Mouse (Mus musculus): Measurements from ENCODE around the gene Oog2. TPM values are rescaled to one million over a fixed set of nuclear protein-coding genes. Genes with fewer than 3 reads are reported as not detected.
"Not testable (repeated sequence)": the region's sequence is repeated elsewhere in the genome, so short reads cannot be mapped to it uniquely, and the experiment has no call there.

Gene Oog2
- not detected in 2 replicates for polyA plus RNA-seq (2012; rRNA removed)
- polyA plus RNA-seq (2014; fragmentation: Nextera tagmentation; extraction: Ambion mirVana), result not detected in 2 replicates

DNA sequence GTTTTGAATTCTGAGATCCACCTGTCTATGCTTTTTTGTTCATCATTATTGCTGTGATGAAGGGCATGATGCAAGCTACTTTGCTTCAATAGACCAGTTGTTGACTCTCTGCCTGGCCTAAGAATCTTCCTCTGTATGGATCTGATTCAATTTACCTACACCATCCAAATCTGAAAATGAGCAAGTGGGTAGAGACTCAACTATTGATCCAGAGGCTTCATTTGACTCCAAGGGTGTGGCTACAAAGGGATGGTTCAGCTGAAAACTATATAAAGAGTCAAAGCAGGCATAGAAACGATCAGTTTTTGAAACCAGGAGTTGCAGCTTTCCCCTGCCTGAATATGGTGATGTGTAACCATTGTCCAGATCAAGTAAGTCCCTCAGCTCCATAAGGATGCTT is at the start of gene Oog2:
Gene Oog2 (plus strand): TSS at position 301 of the 400 bp plus-strand sequence.
- Histone ChIP-seq H3K27me3 (ENCODE audit: control insufficient read depth, insufficient read depth, low read length) (no peaks in the 10 kb centered on the region), H3K4me2 (replicated peaks; ENCODE audit: low read depth, low read length, severe bottlenecking) (no peak within 1 kb of the TSS), H3K4me1 (ENCODE audit: control insufficient read depth, insufficient read depth, low read length) (no peaks in the 10 kb centered on the region), H3K27ac (replicated peaks; ENCODE audit: low read depth, low read length) (no peak within 1 kb of the TSS), H3K9me3 (ENCODE audit: control insufficient read depth, low read length) (no peaks in the 10 kb centered on the region), H3K4me3 (replicated peaks; ENCODE audit: low read length) (no peak within 1 kb of the TSS), H3K36me3 (ENCODE audit: control insufficient read depth, insufficient read depth, low read length) (no peaks in the 10 kb centered on the region), H3K9ac (ENCODE audit: low read depth, low read length, severe bottlenecking) (no peak within 1 kb of the TSS)
- no peak for ATAC-seq (ENCODE audit: low FRiP score, low read depth)
- WGBS, result 43% methylated on average over 1 of the region's 1 CpGs
- TF ChIP-seq POLR2A (IDR thresholded peaks at IDR 0.05; ENCODE audit: borderline replicate concordance, extremely low read depth, insufficient read depth, insufficient read length), result no peak
- DNase-seq (ENCODE audit: low spot score), result no peak

DNA sequence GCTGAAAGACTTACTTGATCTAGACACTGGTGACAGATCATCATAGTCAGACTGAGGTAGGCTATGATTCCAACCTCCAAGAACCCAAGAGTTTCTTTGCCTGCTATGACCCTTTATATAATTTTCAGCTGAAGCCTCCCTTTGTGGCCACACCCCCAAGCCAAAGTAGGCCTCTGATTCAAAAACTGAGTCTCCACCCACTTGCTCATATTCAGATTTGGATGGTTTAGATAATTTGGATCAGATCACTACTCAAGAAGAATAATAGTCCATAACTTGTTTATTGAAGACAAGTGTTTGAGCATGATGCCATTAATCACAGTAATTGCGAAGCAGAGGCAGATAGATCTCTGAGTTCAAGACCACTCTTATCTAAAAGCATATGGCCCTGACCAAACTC is 28.0 kb upstream of the Oog2 start, which contains the start of gene Oog3:
Gene Oog3 (minus strand): TSS at position 101 of the 400 bp plus-strand sequence.
- peaks cover 15% of the 10 kb centered on the region for H3K9me3 ChIP-seq (ENCODE audit: control insufficient read depth, low read length)
- H3K27ac ChIP-seq (replicated peaks; ENCODE audit: low read depth, low read length), result no peak within 1 kb of the TSS
- TF ChIP-seq POLR2A (IDR thresholded peaks at IDR 0.05; ENCODE audit: borderline replicate concordance, extremely low read depth, insufficient read depth, insufficient read length), result no peak
- H3K4me2 ChIP-seq (replicated peaks; ENCODE audit: low read depth, low read length, severe bottlenecking), result no peak within 1 kb of the TSS
- no peaks in the 10 kb centered on the region for H3K36me3 ChIP-seq (ENCODE audit: control insufficient read depth, insufficient read depth, low read length)
- no peak within 1 kb of the TSS for H3K4me3 ChIP-seq (replicated peaks; ENCODE audit: low read length)
- H3K4me1 ChIP-seq (ENCODE audit: control insufficient read depth, insufficient read depth, low read length), result no peaks in the 10 kb centered on the region
- ATAC-seq (ENCODE audit: low FRiP score, low read depth), result no peak
- DNase-seq (ENCODE audit: low spot score), result no peak
- WGBS, result 86% methylated on average over 1 of the region's 1 CpGs
- H3K9ac ChIP-seq (ENCODE audit: low read depth, low read length, severe bottlenecking), result no peak within 1 kb of the TSS
- H3K27me3 ChIP-seq (ENCODE audit: control insufficient read depth, insufficient read depth, low read length), result no peaks in the 10 kb centered on the region

DNA sequence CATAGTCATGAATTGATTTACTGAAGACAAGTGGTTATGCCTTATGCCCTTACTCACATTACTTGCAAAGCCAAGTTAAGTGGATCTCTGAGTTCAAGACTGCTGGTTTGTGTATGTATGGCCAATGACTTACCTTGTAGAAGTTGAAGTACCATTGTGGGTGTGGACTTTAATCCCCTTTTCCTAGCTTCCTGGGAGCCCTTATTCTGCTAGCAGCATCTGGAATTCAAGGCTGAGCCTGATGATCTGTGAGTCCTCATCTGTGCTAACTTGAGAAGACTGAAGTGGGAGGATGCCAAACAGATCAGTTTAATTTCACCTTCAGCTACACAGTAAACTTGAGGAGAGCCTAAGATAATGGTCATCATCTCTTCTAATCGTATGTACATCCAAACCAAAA is 22.7 kb downstream of the Oog2 start, which contains the start of gene C87977:
Gene C87977 (minus strand): TSS at position 101 of the 400 bp plus-strand sequence.
- H3K4me3 ChIP-seq (replicated peaks; ENCODE audit: low read length); H3K27me3 ChIP-seq (ENCODE audit: control insufficient read depth, insufficient read depth, low read length); DNase-seq (ENCODE audit: low spot score); H3K9ac ChIP-seq (ENCODE audit: low read depth, low read length, severe bottlenecking); H3K9me3 ChIP-seq (ENCODE audit: control insufficient read depth, low read length); H3K27ac ChIP-seq (replicated peaks; ENCODE audit: low read depth, low read length); H3K36me3 ChIP-seq (ENCODE audit: control insufficient read depth, insufficient read depth, low read length); H3K4me2 ChIP-seq (replicated peaks; ENCODE audit: low read depth, low read length, severe bottlenecking); ATAC-seq (ENCODE audit: low FRiP score, low read depth); H3K4me1 ChIP-seq (ENCODE audit: control insufficient read depth, insufficient read depth, low read length): not testable (repeated sequence)
- WGBS, result 90% methylated on average over 1 of the region's 1 CpGs

Other genes starting within 250 kb of the Oog2 start
- not detected in 2 replicates for gene Pramef25, start 239.7 kb upstream of the Oog2 start, polyA plus RNA-seq (2012; rRNA removed)
- gene Pramef25, start 239.7 kb upstream of the Oog2 start, polyA plus RNA-seq (2014; fragmentation: Nextera tagmentation; extraction: Ambion mirVana), result not detected in 2 replicates
- not detected in 2 replicates for gene Gm13101, start 223.8 kb upstream of the Oog2 start, polyA plus RNA-seq (2012; rRNA removed)
- gene Gm13101, start 223.8 kb upstream of the Oog2 start, polyA plus RNA-seq (2014; fragmentation: Nextera tagmentation; extraction: Ambion mirVana), result not detected in 2 replicates
- gene Pramef17, start 196.3 kb upstream of the Oog2 start, polyA plus RNA-seq (2012; rRNA removed), result not detected in 2 replicates
- gene Pramef17, start 196.3 kb upstream of the Oog2 start, polyA plus RNA-seq (2014; fragmentation: Nextera tagmentation; extraction: Ambion mirVana), result not detected in 2 replicates
- not detected in 2 replicates for gene Pramel4, start 131.6 kb upstream of the Oog2 start, polyA plus RNA-seq (2012; rRNA removed)
- gene Pramel4, start 131.6 kb upstream of the Oog2 start, polyA plus RNA-seq (2014; fragmentation: Nextera tagmentation; extraction: Ambion mirVana), result not detected in 2 replicates
- gene Gm13102, start 84.2 kb upstream of the Oog2 start, polyA plus RNA-seq (2012; rRNA removed), result not detected in 2 replicates
- not detected in 2 replicates for gene Gm13102, start 84.2 kb upstream of the Oog2 start, polyA plus RNA-seq (2014; fragmentation: Nextera tagmentation; extraction: Ambion mirVana)
- not detected in 2 replicates for gene Oog3, start 28.1 kb upstream of the Oog2 start, polyA plus RNA-seq (2012; rRNA removed)
- not detected in 2 replicates for gene Oog3, start 28.1 kb upstream of the Oog2 start, polyA plus RNA-seq (2014; fragmentation: Nextera tagmentation; extraction: Ambion mirVana)
- gene C87977, start 22.6 kb downstream of the Oog2 start, polyA plus RNA-seq (2012; rRNA removed), result not detected in 2 replicates
- not detected in 2 replicates for gene C87977, start 22.6 kb downstream of the Oog2 start, polyA plus RNA-seq (2014; fragmentation: Nextera tagmentation; extraction: Ambion mirVana)
- not detected in 2 replicates for gene Pramel5, start 89.8 kb downstream of the Oog2 start, polyA plus RNA-seq (2012; rRNA removed)
- gene Pramel5, start 89.8 kb downstream of the Oog2 start, polyA plus RNA-seq (2014; fragmentation: Nextera tagmentation; extraction: Ambion mirVana), result 0.25 TPM in 1 of 2 replicates, not detected in the other
- not detected in 2 replicates for gene Gm13128, start 139.5 kb downstream of the Oog2 start, polyA plus RNA-seq (2012; rRNA removed)
- not detected in 2 replicates for gene Gm13128, start 139.5 kb downstream of the Oog2 start, polyA plus RNA-seq (2014; fragmentation: Nextera tagmentation; extraction: Ambion mirVana)
- not detected in 2 replicates for gene Gm13119, start 167.2 kb downstream of the Oog2 start, polyA plus RNA-seq (2012; rRNA removed)
- not detected in 2 replicates for gene Gm13119, start 167.2 kb downstream of the Oog2 start, polyA plus RNA-seq (2014; fragmentation: Nextera tagmentation; extraction: Ambion mirVana)
- not detected in 2 replicates for gene Pramef20, start 187.2 kb downstream of the Oog2 start, polyA plus RNA-seq (2012; rRNA removed)
- not detected in 2 replicates for gene Pramef20, start 187.2 kb downstream of the Oog2 start, polyA plus RNA-seq (2014; fragmentation: Nextera tagmentation; extraction: Ambion mirVana)
- 0.75 and 1.1 TPM in 2 replicates for gene Pramef12, start 217.7 kb downstream of the Oog2 start, polyA plus RNA-seq (2012; rRNA removed)
- gene Pramef12, start 217.7 kb downstream of the Oog2 start, polyA plus RNA-seq (2014; fragmentation: Nextera tagmentation; extraction: Ambion mirVana), result 0.33 and 0.51 TPM in 2 replicates
- not detected in 2 replicates for gene 1700012P22Rik, start 248.1 kb downstream of the Oog2 start, polyA plus RNA-seq (2012; rRNA removed)
- not detected in 2 replicates for gene 1700012P22Rik, start 248.1 kb downstream of the Oog2 start, polyA plus RNA-seq (2014; fragmentation: Nextera tagmentation; extraction: Ambion mirVana)

All from limb, embryonic 14.5 days (tissue).